Mouse (Mus musculus) neural tube, embryonic 13.5 days (tissue): Measurements from ENCODE around the gene Foxc1. TPM values are rescaled to one million over a fixed set of nuclear protein-coding genes. Genes with fewer than 3 reads are reported as not detected.

Experiments used
- ATAC-seq: fragments of 200-750 bp; cut with Nextera tagmentation; 2 replicates; pipeline ENCODE4 v1.8.0; 2017; ENCODE audit warnings: low read depth, mild to moderate bottlenecking, moderate TSS enrichment, moderate library complexity
- H3K27ac ChIP-seq: fragments of 300-500 bp; sonication (generic); replicated peaks from 2 replicates; pipeline ENCODE4 v1.5.1; 2015; ENCODE audit warnings: moderate library complexity, mild to moderate bottlenecking, inconsistent platforms
- H3K27me3 ChIP-seq: fragments of 300-500 bp; sonication (generic); 2 replicates; pipeline ENCODE4 v1.6.1; 2015; ENCODE audit warnings: mild to moderate bottlenecking, inconsistent platforms
- H3K36me3 ChIP-seq: fragments of 300-500 bp; sonication (generic); 2 replicates; pipeline ENCODE4 v1.6.1; 2015; ENCODE audit warnings: mild to moderate bottlenecking, inconsistent platforms
- H3K4me1 ChIP-seq: fragments of 300-500 bp; sonication (generic); replicated peaks from 2 replicates; pipeline ENCODE4 v1.6.1; 2015; ENCODE audit warnings: inconsistent platforms
- H3K4me2 ChIP-seq: fragments of 300-500 bp; sonication (generic); 2 replicates; pipeline ENCODE4 v1.6.1; 2015; ENCODE audit warnings: inconsistent platforms, mild to moderate bottlenecking, moderate library complexity
- H3K4me3 ChIP-seq: fragments of 300-500 bp; sonication (generic); 2 replicates; pipeline ENCODE4 v1.5.1; 2015; ENCODE audit warnings: mild to moderate bottlenecking, inconsistent platforms
- H3K9ac ChIP-seq: fragments of 300-500 bp; sonication (generic); 2 replicates; pipeline ENCODE4 v1.6.1; 2015; ENCODE audit warnings: moderate library complexity, mild to moderate bottlenecking, inconsistent platforms
- H3K9me3 ChIP-seq: fragments of 300-500 bp; sonication (generic); 2 replicates; pipeline ENCODE4 v1.6.1; 2016; ENCODE audit warnings: inconsistent platforms
- WGBS: fragments of 180-500 bp; shearing (Covaris S2); methylation state at CpG from one replicate; pipeline ENCODE4 v1.1.7; 2015; 5-methylcytosine and 5-hydroxymethylcytosine counted together
- polyA plus RNA-seq: library from polyadenylated mRNA; unstranded; fragments of >200 nt; fragmentation: Nextera tagmentation; extraction: Ambion mirVana; gene quantifications from 2 replicates; pipeline ENCODE4 v1.2.1, GENCODE M21; 2015

The Foxc1 gene
- polyA plus RNA-seq, 1 experiment from 2014 or later: 2.4 TPM

GRCm38 (mm10) chr13:31807736-31808115 is 1.3 kb downstream of the Foxc1 start:
- Histone ChIP-seq H3K4me2 (peak overlapping the region; percentile 69), H3K4me3 (peak overlapping the region; percentile 48), H3K4me1 (peaks cover 36% of the 10 kb centered on the region), H3K27ac (peak overlapping the region; percentile 88), H3K9me3 (no peaks in the 10 kb centered on the region), H3K36me3 (no peaks in the 10 kb centered on the region), H3K9ac (peak overlapping the region; percentile 77), H3K27me3 (peaks cover 95% of the 10 kb centered on the region)
- no peak for ATAC-seq
- under 1% methylated on average over 47 of the region's 47 CpGs for WGBS

GRCm38 (mm10) chr13:31808116-31808803 is 1.8 kb downstream of the Foxc1 start:
- ATAC-seq: no peak
- H3K36me3 ChIP-seq: no peaks in the 10 kb centered on the region
- peak overlapping the region; percentile 48 for H3K4me3 ChIP-seq
- peak overlapping the region; percentile 88 for H3K27ac ChIP-seq
- H3K27me3 ChIP-seq: peaks cover 95% of the 10 kb centered on the region
- 0% methylated on average over 59 of the region's 73 CpGs for WGBS
- peak overlapping the region; percentile 77 for H3K9ac ChIP-seq
- peaks cover 36% of the 10 kb centered on the region for H3K4me1 ChIP-seq
- peak overlapping the region; percentile 69 for H3K4me2 ChIP-seq
- no peaks in the 10 kb centered on the region for H3K9me3 ChIP-seq

DNA sequence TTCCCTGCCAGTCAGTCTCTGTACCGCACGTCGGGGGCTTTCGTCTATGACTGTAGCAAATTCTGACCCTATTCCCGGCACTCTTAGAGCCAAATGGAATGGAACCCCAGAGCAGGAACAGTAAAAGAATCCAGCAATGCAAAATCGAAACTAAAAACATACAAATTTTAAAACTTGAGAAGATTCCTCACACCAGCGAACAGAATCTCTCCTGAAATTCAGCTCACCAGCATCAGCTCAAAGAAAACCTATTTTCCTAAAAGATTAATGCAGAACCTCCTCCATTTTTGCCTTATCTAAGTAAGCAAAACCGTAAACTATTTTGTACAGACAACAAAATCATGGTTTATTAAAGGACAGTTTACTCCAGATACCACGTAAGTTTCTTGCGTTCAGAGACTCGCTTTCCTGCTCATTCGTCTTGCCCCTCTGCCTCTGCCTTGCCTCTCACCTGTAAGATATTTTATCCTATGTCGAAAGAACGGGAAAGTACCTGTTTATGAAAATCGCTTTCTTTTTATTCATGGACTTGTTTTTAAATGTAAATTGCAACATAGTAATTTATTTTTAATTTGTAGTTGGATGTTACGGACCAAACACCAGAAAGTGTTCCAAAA is 2.5 kb downstream of the Foxc1 start:
- Histone ChIP-seq H3K36me3 (no peaks in the 10 kb centered on the region), H3K9ac (peak overlapping the region; percentile 77), H3K4me2 (peak overlapping the region; percentile 69; the same call in 1 of the 2 replicates), H3K9me3 (no peaks in the 10 kb centered on the region), H3K27me3 (peaks cover 95% of the 10 kb centered on the region), H3K4me1 (peaks cover 36% of the 10 kb centered on the region), H3K4me3 (peak overlapping the region; percentile 48), H3K27ac (peak overlapping the region; percentile 88)
- ATAC-seq: no peak
- 4% methylated on average over 16 of the region's 16 CpGs for WGBS

GRCm38 (mm10) chr13:31809701-31810100 is 3.3 kb downstream of the Foxc1 start:
- ATAC-seq: no peak
- Histone ChIP-seq H3K27me3 (peaks cover 95% of the 10 kb centered on the region), H3K9me3 (no peaks in the 10 kb centered on the region), H3K4me1 (peaks cover 36% of the 10 kb centered on the region), H3K4me2 (no peak overlapping the region), H3K27ac (no peak overlapping the region), H3K4me3 (peak overlapping the region; percentile 26), H3K36me3 (no peaks in the 10 kb centered on the region), H3K9ac (no peak overlapping the region)
- WGBS: 6% methylated on average over 6 of the region's 6 CpGs

- Histone ChIP-seq H3K36me3 (no peaks in the 10 kb centered on the region), H3K4me1 (peaks cover 39% of the 10 kb centered on the region), H3K4me2 (peak overlapping the region; percentile 48), H3K9me3 (no peaks in the 10 kb centered on the region), H3K4me3 (peak overlapping the region; percentile 39), H3K9ac (peak overlapping the region; percentile 72), H3K27me3 (peaks cover 95% of the 10 kb centered on the region), H3K27ac (peak overlapping the region; percentile 64)
- under 1% methylated on average over 9 of the region's 9 CpGs for WGBS
- ATAC-seq: no peak
Measured at GRCm38 (mm10) chr13:31810375-31810692, 3.9 kb downstream of the Foxc1 start.

- Histone ChIP-seq H3K4me1 (peaks cover 41% of the 10 kb centered on the region), H3K9me3 (no peaks in the 10 kb centered on the region), H3K4me2 (peak overlapping the region; percentile 48), H3K4me3 (peak overlapping the region; percentile 39), H3K27me3 (peaks cover 95% of the 10 kb centered on the region), H3K36me3 (no peaks in the 10 kb centered on the region), H3K9ac (peak overlapping the region; percentile 72), H3K27ac (peak overlapping the region; percentile 64)
- under 1% methylated on average over 64 of the region's 65 CpGs for WGBS
- ATAC-seq: no peak
Measured at GRCm38 (mm10) chr13:31810693-31811541, 4.5 kb downstream of the Foxc1 start.

DNA sequence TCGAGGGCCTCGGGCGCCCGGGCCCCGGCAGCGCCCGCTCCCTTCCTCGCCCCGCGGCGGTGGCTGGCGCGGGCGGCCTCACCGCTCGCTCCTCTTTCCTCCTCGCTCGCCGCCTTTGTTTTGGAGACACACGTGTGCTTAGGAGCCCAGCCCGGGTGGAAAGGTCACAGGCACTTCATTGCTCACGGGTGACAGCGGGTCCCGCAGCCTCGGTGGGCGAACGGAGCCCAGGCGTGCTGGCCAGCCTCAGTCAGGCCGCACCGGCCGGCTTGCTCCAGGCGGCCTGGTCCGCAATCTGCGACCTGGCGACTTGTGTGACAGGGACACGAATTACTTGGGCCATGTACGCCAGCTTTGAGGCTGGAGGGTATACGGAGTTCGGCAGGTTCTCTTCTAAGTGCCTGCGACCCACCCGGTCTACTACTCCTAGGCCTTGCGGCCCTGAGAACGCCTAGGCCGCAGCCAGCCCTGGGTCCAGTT is 5.1 kb downstream of the Foxc1 start:
- Histone ChIP-seq H3K4me2 (peak overlapping the region; percentile 48), H3K9ac (peak overlapping the region; percentile 72), H3K36me3 (no peaks in the 10 kb centered on the region), H3K9me3 (no peaks in the 10 kb centered on the region), H3K27me3 (peaks cover 95% of the 10 kb centered on the region), H3K27ac (peak overlapping the region; percentile 64), H3K4me3 (peak overlapping the region; percentile 39), H3K4me1 (peaks cover 35% of the 10 kb centered on the region)
- 6% methylated on average over 44 of the region's 44 CpGs for WGBS
- ATAC-seq: no peak

- Histone ChIP-seq H3K4me3 (peak overlapping the region; percentile 14), H3K27me3 (peaks cover 94% of the 10 kb centered on the region), H3K9ac (peak overlapping the region; percentile 13), H3K4me2 (peak overlapping the region; percentile 48), H3K27ac (peak overlapping the region; percentile 28), H3K4me1 (peaks cover 24% of the 10 kb centered on the region; the same call in 1 of the 2 replicates), H3K36me3 (no peaks in the 10 kb centered on the region), H3K9me3 (no peaks in the 10 kb centered on the region)
- ATAC-seq: no peak
- 38% methylated on average over 2 of the region's 2 CpGs for WGBS
Measured at GRCm38 (mm10) chr13:31812701-31813100, 6.3 kb downstream of the Foxc1 start.

DNA sequence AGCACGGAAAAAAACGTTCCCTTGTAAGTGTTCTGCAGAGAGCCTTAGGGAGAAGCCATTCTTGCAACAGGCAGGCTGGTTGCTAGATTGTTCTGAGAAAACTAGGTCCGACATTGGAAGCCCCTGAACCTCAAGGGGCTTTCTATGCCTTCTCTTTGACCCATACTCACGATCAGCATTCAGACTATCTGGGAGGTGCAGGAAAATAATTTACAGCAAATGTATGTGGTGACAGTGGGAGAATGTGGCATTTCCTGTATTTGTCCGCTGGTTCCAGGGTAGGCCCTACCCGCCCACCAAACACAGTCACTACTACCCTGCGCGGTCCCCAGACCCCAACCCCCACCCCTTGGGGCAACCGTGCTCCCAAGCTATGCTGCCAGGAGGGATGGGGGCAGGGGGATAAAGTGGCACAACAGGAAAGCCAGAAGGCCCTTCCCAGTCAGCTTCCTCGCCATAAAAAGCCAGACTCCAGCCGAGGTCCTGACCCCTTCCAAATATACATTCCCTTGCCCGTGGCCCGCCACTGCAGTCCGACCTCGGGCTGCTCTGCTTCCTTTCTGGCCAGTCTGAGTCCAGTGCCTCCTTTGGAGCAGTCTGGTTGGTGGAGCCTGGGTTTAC is 9.1 kb downstream of the Foxc1 start:
- Histone ChIP-seq H3K4me3 (no peak overlapping the region), H3K4me2 (peak overlapping the region; percentile 48), H3K27me3 (peaks cover 95% of the 10 kb centered on the region), H3K4me1 (peaks cover 20% of the 10 kb centered on the region; the same call in 1 of the 2 replicates), H3K9ac (no peak overlapping the region), H3K9me3 (no peaks in the 10 kb centered on the region), H3K27ac (peak overlapping the region; percentile 34; the same call in 1 of the 2 replicates), H3K36me3 (no peaks in the 10 kb centered on the region)
- no peak for ATAC-seq
- 19% methylated on average over 15 of the region's 15 CpGs for WGBS

DNA sequence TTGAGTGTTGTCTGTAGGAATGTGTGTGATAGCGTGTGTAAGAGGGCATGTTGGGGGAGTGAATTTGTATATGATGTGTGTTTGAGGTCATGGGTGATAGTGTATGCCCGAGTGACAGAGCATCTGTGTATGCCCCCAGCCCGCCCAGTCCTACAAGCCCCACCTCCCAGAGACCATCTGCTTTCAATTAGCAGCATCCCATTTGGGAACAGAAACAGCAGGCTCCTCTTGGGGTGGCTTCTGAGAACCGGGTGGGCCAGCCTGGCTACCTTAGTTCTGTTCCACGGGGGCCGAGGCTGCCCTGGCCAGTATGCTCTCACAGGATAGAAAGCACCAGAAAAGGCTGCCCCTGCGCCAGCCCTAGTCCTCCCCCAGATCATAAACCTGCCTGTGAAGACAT is 11.9 kb downstream of the Foxc1 start:
- Histone ChIP-seq H3K4me1 (peaks cover 33% of the 10 kb centered on the region), H3K9me3 (no peaks in the 10 kb centered on the region), H3K4me3 (no peak overlapping the region), H3K4me2 (no peak overlapping the region), H3K36me3 (no peaks in the 10 kb centered on the region), H3K27me3 (peaks cover 89% of the 10 kb centered on the region), H3K27ac (no peak overlapping the region), H3K9ac (no peak overlapping the region)
- ATAC-seq: no peak
- WGBS: 55% methylated on average over 7 of the region's 7 CpGs

DNA sequence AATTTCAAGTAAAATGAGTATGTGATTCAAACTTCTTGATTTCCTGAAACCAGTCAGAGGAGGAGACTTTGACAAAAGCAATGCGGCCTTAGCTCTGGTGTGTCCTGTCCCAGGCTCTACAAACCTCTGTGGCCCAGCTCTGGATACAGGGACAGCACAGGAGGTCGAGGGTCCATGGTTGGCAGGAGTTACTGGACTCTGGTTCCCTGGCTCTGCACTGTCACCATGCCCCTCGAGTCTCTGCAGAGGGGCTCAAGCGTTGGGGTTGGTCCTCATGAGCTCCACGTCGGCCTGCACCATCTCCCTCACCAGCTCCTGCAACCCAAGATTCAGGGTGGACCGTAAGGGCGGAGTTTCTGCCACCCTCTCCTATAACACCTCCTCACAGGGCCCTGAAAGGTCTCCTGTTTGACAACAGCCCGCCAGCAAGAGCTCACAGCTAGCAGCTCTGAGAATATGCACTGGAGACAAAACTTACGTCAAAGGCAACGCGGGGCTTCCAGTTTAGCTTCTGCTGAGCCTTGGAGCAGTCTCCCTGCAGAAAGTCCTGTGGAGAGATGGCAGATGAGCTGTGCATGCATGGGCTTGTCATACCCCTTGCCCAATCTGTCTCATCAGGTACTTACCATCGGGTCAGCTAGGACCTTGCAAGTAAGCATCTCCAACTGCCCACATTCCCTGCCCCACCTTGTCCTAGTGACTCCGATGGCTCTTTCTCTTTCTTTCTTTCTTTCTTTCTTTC is 13.4 kb downstream of the Foxc1 start:
- Histone ChIP-seq H3K36me3 (no peaks in the 10 kb centered on the region), H3K4me3 (no peak overlapping the region), H3K9ac (no peak overlapping the region), H3K9me3 (no peaks in the 10 kb centered on the region), H3K27ac (0 out of 2 replicates have a peak overlapping the region, but pooled peaks have one; percentile 15), H3K4me1 (peaks cover 33% of the 10 kb centered on the region), H3K27me3 (peaks cover 76% of the 10 kb centered on the region), H3K4me2 (peak overlapping the region; percentile 1; the same call in 1 of the 2 replicates)
- 41% methylated on average over 14 of the region's 14 CpGs for WGBS
- ATAC-seq: no peak
